Mouse (Mus musculus) lung, postnatal 36 days (tissue): ENCODE results near the gene Brd2.
"Not testable (repeated sequence)": the region's sequence is repeated elsewhere in the genome, so short reads cannot be mapped to it uniquely, and the experiment has no call there.

Experiments
- DNase-seq: peaks from one replicate; pipeline ENCODE4 v3.0.0; 2022; ENCODE audit warnings: mixed read lengths

The Brd2 gene

DNA sequence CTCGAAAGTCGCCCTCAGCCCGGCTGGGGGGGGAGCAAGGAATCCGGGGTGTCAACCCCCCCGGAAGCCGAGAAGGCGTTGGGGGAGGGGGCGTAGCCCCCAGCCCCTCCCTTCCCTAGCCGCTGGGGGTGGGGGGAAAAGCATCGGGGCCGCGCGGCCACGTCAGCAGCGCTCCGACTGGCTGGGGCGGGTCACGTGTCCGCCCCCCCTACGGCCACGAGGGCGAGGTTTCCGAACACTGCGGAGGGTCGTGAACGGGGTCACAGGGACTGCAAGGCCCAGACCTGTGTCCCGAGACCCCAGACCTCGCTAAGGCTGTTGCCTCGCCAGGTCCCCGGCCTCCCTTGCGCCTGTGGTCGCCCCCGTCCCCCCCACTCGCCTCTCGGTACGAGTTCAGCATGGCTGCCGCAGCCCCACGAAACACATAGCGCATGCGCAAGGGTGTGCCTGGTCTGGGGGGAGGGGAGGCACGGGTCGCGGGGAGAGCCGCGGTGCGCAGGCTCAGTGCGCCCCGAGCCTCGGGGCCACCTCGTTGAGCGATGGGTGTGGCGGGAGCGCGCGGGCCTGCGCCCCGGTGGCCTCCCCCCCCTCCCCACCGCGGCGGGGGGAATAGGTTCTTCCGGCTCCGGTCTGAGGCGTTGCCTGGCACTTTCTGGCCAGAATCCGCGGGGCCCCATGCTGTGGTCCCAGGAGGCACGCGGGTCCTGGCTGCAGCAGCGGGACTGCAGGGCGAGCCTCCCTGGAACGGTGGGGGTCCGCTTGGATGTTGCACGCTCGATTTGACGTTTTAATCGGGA is at the start of gene Brd2:
Gene Brd2, minus strand, starts transcription at position 447 of the 797 bp plus-strand sequence.
- DNase-seq, result peak; percentile 97

GRCm38 (mm10) chr17:34170877-34171498 is 48.6 kb upstream of the Brd2 start:
- DNase-seq, result peak; percentile 95

DNA sequence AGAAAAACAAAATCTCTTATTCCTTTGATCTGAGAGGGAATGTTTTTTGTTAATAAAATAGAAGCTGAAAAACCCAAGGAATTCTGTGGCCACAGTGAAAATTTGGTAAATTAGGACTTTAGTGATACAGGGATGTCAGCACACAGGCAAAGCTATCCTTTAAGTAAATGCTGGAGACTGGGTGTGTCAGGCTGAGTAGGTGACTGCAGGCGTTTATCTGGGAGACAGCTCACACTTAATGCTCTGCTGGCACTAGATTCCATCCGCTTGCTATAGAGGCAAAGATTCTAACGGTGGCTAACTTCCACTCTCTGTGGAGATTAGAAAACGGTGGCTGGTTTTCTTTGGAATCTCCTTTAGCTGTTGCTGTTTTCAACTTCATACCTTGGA is 48.0 kb upstream of the Brd2 start:
- no peak for DNase-seq

- peak; percentile 64 for DNase-seq
Measured at GRCm38 (mm10) chr17:34169279-34169678, 46.8 kb upstream of the Brd2 start.

GRCm38 (mm10) chr17:34165033-34165730 is 42.7 kb upstream of the Brd2 start:
- peak; percentile 51 for DNase-seq

GRCm38 (mm10) chr17:34164202-34164895 is 41.9 kb upstream of the Brd2 start:
- peak; percentile 58 for DNase-seq

DNA sequence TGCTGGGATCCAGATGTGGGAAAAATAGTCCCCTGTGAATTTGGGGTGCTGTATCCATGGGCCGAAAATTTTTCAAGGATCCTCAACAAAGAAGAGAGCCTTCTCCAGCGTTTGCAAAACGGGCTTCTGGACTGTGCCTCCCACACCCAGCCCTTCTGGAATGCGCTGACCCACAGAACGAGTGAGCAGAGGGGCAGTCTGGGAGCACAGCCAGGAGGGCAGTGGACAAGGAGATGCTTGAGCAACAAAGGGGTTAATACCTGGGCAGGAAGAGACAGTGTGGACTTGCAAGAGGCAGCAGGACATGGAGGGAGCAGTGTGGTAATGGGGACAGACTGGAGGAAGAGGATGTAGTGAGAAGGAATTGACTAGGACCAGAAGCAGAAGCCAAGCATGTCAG is 33.1 kb upstream of the Brd2 start:
- no peak for DNase-seq

DNA sequence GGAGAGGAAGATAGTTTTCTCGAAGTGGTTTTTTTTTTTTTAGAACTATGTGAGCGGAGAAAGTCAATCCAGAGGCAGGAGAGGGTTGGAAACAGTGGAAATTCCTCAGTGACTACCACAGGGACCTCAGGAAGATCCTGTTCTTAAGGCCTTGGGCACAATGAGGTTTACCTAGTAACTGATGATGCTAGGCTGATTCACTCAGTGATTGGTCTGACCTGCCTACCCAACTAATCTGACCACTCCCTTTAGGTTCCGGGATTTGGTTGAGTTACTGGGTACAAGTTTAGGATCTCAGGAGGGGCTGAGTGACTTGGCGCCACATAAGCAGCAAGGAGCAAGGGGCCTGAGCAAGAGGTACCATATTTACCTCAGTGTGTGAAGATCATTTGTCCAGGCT is 30.5 kb upstream of the Brd2 start, which contains the start of gene H2-DMb1:
Gene H2-DMb1, plus strand, starts transcription at position 150 of the 400 bp plus-strand sequence.
- DNase-seq, result peak; percentile 92

GRCm38 (mm10) chr17:34144960-34145371 is 22.5 kb upstream of the Brd2 start:
- peak; percentile 63 for DNase-seq

GRCm38 (mm10) chr17:34144221-34144620 is 21.8 kb upstream of the Brd2 start:
- DNase-seq, result not testable (repeated sequence)

- no peak for DNase-seq
Measured at GRCm38 (mm10) chr17:34143461-34143860, 21.0 kb upstream of the Brd2 start.

- peak; percentile 90 for DNase-seq
Measured at GRCm38 (mm10) chr17:34143033-34143432, 20.6 kb upstream of the Brd2 start, which contains the start of gene H2-DMb2. Gene H2-DMb2 (plus strand): TSS chr17:34143307.

DNA sequence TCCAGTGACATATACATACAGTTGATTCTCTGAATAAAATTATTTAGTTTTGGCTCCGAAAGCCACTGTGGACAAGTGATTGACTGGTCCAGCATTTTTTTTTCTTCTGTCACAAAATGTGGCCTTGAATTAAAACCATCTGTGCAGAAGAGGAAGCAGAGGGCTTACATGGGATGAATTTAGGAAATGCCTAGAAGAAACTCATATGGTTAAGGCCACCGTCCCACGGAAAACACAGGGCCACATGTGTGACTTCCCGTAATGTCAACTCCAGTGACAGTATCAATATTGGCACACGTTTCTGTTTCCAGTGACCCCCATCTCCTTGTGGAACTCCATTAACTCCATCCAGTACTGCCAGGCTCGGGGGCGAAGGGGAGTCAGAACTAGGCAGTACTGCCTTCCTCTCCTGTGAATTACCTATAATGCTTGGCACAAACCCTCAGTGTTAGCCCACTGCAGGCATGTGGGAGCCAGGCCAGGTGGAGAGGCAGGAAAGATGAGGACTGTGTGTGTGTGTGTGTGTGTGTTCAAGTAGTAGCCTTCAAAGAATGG is 20.1 kb upstream of the Brd2 start:
- DNase-seq, result peak; percentile 48

DNA sequence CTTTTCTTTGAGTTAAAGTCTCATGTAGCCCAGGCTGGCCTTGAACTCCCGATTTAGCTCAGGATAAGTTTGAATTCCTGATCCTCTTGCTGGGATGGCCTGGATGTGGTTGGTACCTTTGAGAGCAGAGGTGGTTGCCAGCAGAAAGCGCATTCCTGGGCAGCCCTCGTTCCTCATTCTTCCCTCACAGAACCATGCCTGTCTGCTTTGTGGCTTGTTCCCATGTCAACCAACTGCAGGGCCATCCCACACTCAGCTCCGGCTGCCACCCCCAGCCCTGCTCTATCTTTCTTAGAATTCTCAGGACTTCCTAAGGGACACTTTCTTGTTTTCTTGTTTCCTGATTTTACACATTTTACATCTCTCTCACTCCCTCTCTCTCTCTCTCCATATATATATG is 19.0 kb upstream of the Brd2 start:
- peak; percentile 35 for DNase-seq

GRCm38 (mm10) chr17:34140240-34140639 is 17.8 kb upstream of the Brd2 start:
- DNase-seq, result no peak

DNA sequence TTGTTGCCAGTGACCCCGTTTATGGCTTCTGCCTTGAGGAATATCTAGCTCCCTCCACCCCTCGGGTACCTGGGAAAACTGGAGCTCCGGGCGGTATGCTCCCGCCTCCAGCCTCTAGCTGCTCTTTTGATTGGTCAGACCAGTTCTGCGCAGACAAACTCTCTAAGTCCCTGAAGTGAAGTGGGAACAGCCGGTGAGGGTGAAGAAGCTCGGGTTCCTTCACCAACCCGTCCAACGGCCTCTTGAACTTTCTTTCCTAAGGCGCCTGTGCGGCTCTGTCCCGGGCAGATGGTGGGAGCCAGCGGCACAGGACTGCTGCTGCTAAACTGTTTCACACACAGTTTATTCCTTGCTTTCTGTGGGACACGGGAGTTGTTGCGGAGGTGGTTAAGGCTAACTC is 17.0 kb upstream of the Brd2 start:
- DNase-seq, result peak; percentile 77

- DNase-seq, result no peak
Measured at GRCm38 (mm10) chr17:34138655-34139054, 16.2 kb upstream of the Brd2 start.

GRCm38 (mm10) chr17:34137601-34138000 is 15.2 kb upstream of the Brd2 start:
- no peak for DNase-seq

DNA sequence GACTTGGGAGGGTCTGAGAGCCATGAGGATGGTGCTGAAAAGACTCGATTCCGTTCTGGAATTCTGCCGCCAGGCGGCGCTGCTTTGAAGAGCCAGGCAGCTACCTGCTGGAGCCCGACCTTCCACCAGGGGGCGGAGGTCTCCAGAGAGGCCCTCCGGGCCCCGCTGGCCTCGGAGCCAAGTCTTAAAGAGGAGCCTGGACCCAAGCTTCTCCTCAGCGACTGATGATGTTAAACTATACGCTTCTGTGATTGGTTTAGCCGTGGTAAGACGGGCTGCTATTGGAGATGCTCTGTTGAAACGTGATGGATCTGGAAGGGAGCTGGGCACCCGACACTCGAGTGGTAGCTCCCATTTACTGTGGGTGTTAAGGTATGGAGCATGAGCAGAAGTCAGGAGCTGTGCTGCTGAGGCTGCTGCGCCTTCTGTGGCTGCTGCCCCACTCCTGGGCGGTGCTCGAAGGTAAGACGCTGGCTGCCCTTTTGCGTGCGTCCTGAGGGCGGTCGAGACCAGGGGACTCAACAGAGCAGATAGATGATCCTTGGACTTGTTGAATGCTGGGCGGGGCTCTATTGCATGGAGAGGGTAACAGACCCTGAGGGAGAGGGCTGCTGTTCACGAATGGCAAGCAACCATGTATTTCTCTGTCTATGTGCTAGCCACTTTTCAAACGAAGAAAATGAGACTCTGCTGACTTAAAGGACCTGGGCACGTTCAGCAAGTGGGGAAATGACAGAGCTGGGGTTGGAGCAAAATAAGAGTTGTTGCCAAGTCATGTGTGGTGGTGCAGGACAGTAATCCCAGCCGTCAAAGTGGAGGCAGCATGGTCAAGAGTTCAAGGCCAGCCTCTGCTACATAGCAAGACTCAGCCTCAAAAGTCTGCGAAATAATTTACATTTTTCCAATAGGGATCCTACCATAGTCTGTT is 13.1 kb upstream of the Brd2 start:
- DNase-seq, result peak; percentile 99

DNA sequence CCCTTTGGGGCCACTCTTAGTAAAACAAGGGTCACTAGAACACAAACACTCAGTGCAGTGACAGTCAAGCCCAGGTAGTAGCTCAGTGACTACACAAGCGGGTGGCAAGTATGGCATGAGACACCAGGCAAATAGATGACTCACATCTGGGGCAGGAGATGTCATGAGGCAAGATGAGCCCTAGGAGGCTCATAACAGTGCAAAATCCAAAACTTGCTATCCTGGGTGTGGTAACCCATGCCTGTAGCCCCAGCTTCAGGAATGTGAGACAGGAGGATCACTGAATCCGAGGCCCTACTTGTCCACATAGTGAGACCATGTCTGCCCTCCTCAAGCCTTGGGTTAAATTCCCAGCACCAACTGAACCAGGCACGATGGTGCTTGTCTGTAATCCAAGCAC is 12.0 kb upstream of the Brd2 start:
- no peak for DNase-seq

- peak; percentile 47 for DNase-seq
Measured at GRCm38 (mm10) chr17:34133289-34133688, 10.9 kb upstream of the Brd2 start.
